Mouse (Mus musculus): ENCODE data around the gene Itga11.
"Not testable (repeated sequence)": the region's sequence is repeated elsewhere in the genome, so short reads cannot be mapped to it uniquely, and the experiment has no call there.

GRCm38 (mm10) chr9:62819910-62820309 is 142.3 kb downstream of the Itga11 start:
- not testable (repeated sequence) for TF ChIP-seq CTCF (conservative IDR thresholded peaks at IDR 0.05; ENCODE audit: low read length); NANOG (IDR thresholded peaks at IDR 0.05; ENCODE audit: borderline replicate concordance, low read length); POU5F1 (IDR thresholded peaks at IDR 0.05; ENCODE audit: borderline replicate concordance, low read length)

All from E14TG2a.4 (cell line).